In genomic region chr13:107889985-107890865, GRCm38 (mm10) we compare ENCODE assay signal across 8 mouse cellular contexts.
DNase-seq lines count a peak whose midpoint lies in the region; ATAC-seq and TF ChIP-seq lines count a peak whose summit lies in the region.

No protein-coding gene starts in this region.

- peak; percentile 26 for TF ChIP-seq CTCF in liver, adult 2 months (IDR thresholded peaks at IDR 0.05; ENCODE audit: low read depth, low read length)

- WGBS in heart, embryonic 11.5 days (ENCODE audit: insufficient replicate concordance), result 0% methylated on average over 79 of the region's 90 CpGs
- under 1% methylated on average over 85 of the region's 90 CpGs for WGBS in kidney, embryonic 16.5 days
- 1% methylated on average over 89 of the region's 90 CpGs for WGBS in liver, adult 2 months

- peak overlapping the region; percentile 89 for H3K27ac ChIP-seq in heart, embryonic 11.5 days (ENCODE audit: low read depth, low read length)
- H3K27ac ChIP-seq in kidney, embryonic 16.5 days (ENCODE audit: low read length), result peak overlapping the region; percentile 99
- H3K27ac ChIP-seq in liver, adult 2 months (replicated peaks; ENCODE audit: insufficient read depth, low read depth, low read length), result peak overlapping the region; percentile 80

- peaks cover 6% of the 10 kb centered on the region; the same call in 1 of the 2 replicates for H3K4me1 ChIP-seq in heart, embryonic 11.5 days (ENCODE audit: control insufficient read depth, insufficient read depth, low read length)
- peaks cover 20% of the 10 kb centered on the region for H3K4me1 ChIP-seq in kidney, embryonic 16.5 days (ENCODE audit: insufficient read depth, low read length)
- peaks cover 2% of the 10 kb centered on the region for H3K4me1 ChIP-seq in liver, adult 2 months (ENCODE audit: control insufficient read depth, insufficient read depth, low read length)

- peak overlapping the region; percentile 87 for H3K9ac ChIP-seq in heart, embryonic 11.5 days (ENCODE audit: low read depth, low read length)
- H3K9ac ChIP-seq in kidney, embryonic 16.5 days (replicated peaks; ENCODE audit: low read length), result peak overlapping the region; percentile 91
- peak overlapping the region; percentile 95 for H3K9ac ChIP-seq in liver, adult 2 months (ENCODE audit: low read depth, low read length)

- peak; percentile 85 for TF ChIP-seq POLR2A in liver, adult 2 months (IDR thresholded peaks at IDR 0.05; ENCODE audit: extremely low read depth, insufficient read depth, low read length)
- TF ChIP-seq POLR2A in myocyte (IDR thresholded peaks at IDR 0.05; ENCODE audit: insufficient read length, low read depth), result peak; percentile 81

- H3ac ChIP-seq in myocyte (ENCODE audit: control insufficient read depth, insufficient read length), result peak overlapping the region; percentile 98

- peaks cover 23% of the 10 kb centered on the region for H3K27me3 ChIP-seq in heart, embryonic 11.5 days (ENCODE audit: control insufficient read depth, insufficient read depth, low read length)
- no peaks in the 10 kb centered on the region for H3K27me3 ChIP-seq in kidney, embryonic 16.5 days (ENCODE audit: insufficient read depth, low read length)
- no peaks in the 10 kb centered on the region for H3K27me3 ChIP-seq in liver, adult 2 months (ENCODE audit: control insufficient read depth, insufficient read depth, low read length)
- no peaks in the 10 kb centered on the region for H3K27me3 ChIP-seq in myocyte (ENCODE audit: control insufficient read depth, insufficient read depth, insufficient read length)
- no peaks in the 10 kb centered on the region; the same call in 1 of the 2 replicates for H3K27me3 ChIP-seq in splenic B cell, adult 2 months (ENCODE audit: control insufficient read depth, insufficient read depth, low read length, poor library complexity, severe bottlenecking)

- H3K79me2 ChIP-seq in liver, adult 2 months (ENCODE audit: control insufficient read depth, insufficient read depth, low read length), result peaks cover 14% of the 10 kb centered on the region
- peaks cover 31% of the 10 kb centered on the region for H3K79me2 ChIP-seq in myocyte (ENCODE audit: control insufficient read depth, insufficient read depth)

- peak; percentile 98 for ATAC-seq in erythroblast, adult 5-6 weeks (replicated peaks; ENCODE audit: low FRiP score, poor library complexity, severe bottlenecking)
- peak; percentile 92 for ATAC-seq in heart, embryonic 11.5 days (replicated peaks; ENCODE audit: insufficient number of reproducible peaks, low FRiP score, low TSS enrichment)
- ATAC-seq in kidney, embryonic 16.5 days (ENCODE audit: low FRiP score, low TSS enrichment), result peak; percentile 94

- H3K4me2 ChIP-seq in heart, embryonic 11.5 days, result peak overlapping the region; percentile 77
- peak overlapping the region; percentile 82 for H3K4me2 ChIP-seq in kidney, embryonic 16.5 days (replicated peaks; ENCODE audit: low read depth, low read length)
- H3K4me2 ChIP-seq in myocyte (ENCODE audit: low read depth), result peak overlapping the region; percentile 99

- no peaks in the 10 kb centered on the region for H3K36me3 ChIP-seq in heart, embryonic 11.5 days (ENCODE audit: control insufficient read depth, insufficient read depth, low read length)
- H3K36me3 ChIP-seq in kidney, embryonic 16.5 days (ENCODE audit: insufficient read depth, low read length), result no peaks in the 10 kb centered on the region
- no peaks in the 10 kb centered on the region for H3K36me3 ChIP-seq in liver, adult 2 months (ENCODE audit: control insufficient read depth, insufficient read depth, low read length)
- no peaks in the 10 kb centered on the region for H3K36me3 ChIP-seq in myocyte (ENCODE audit: control insufficient read depth, insufficient read depth)
- no peaks in the 10 kb centered on the region for H3K36me3 ChIP-seq in splenic B cell, adult 2 months (ENCODE audit: control insufficient read depth, insufficient read depth, low read length, poor library complexity, severe bottlenecking)

- peak; percentile 99 to 100 for DNase-seq in B cell, adult 2 months
- peak; percentile 100 for DNase-seq in brain, adult 2 months (ENCODE audit: low read depth, low spot score)
- peak; percentile 89 for DNase-seq in liver, adult 2 months (ENCODE audit: extremely low read depth, low read depth, low spot score)
- DNase-seq in splenic B cell, adult 2 months (ENCODE audit: low read depth, low spot score), result peak; percentile 100

- H3K9me3 ChIP-seq in heart, embryonic 11.5 days (replicated peaks; ENCODE audit: control insufficient read depth, low read length), result no peaks in the 10 kb centered on the region
- no peaks in the 10 kb centered on the region for H3K9me3 ChIP-seq in kidney, embryonic 16.5 days (ENCODE audit: low read length)

- H3K4me3 ChIP-seq in heart, embryonic 11.5 days (ENCODE audit: low read depth, low read length), result peak overlapping the region; percentile 87
- peak overlapping the region; percentile 94 for H3K4me3 ChIP-seq in kidney, embryonic 16.5 days (ENCODE audit: low read length)
- H3K4me3 ChIP-seq in liver, adult 2 months (ENCODE audit: insufficient read depth, low read depth, low read length), result peak overlapping the region; percentile 68
- peak overlapping the region; percentile 33 for H3K4me3 ChIP-seq in myocyte

TF ChIP-seq in myocyte, 11 proteins besides CTCF, POLR2A, EP300 and RAD21:
- no peak for TF ChIP-seq MAX (IDR thresholded peaks at IDR 0.05; ENCODE audit: low read depth)
- peak; percentile 61 for TF ChIP-seq REST (IDR thresholded peaks at IDR 0.05; ENCODE audit: insufficient read depth, insufficient read length)
- TF ChIP-seq USF1 (IDR thresholded peaks at IDR 0.05; ENCODE audit: low read depth), result no peak
- no peak for TF ChIP-seq MYOG (IDR thresholded peaks at IDR 0.05; ENCODE audit: control insufficient read depth in 1 of 3, insufficient read depth in 1 of 3, insufficient read length in 2 of 3, low read depth in 2 of 3)
- no peak for TF ChIP-seq TCF3 (IDR thresholded peaks at IDR 0.05; ENCODE audit: insufficient read length, low read depth)
- TF ChIP-seq CEBPB (IDR thresholded peaks at IDR 0.05; ENCODE audit: insufficient read depth, poor library complexity, severe bottlenecking), result no peak
- TF ChIP-seq E2F4 (IDR thresholded peaks at IDR 0.05; ENCODE audit: insufficient read depth), result no peak
- no peak for TF ChIP-seq TCF12 (IDR thresholded peaks at IDR 0.05; ENCODE audit: insufficient read depth, poor library complexity, severe bottlenecking)
- peak; percentile 90 for TF ChIP-seq POLR2AphosphoS2 (IDR thresholded peaks at IDR 0.05; ENCODE audit: insufficient read length, low read depth)
- peak; percentile 100 for TF ChIP-seq SRF (IDR thresholded peaks at IDR 0.05; ENCODE audit: control insufficient read depth, insufficient read length, low read depth)
- TF ChIP-seq MYOD1 (IDR thresholded peaks at IDR 0.05; ENCODE audit: control insufficient read depth in 1 of 3, insufficient read length in 2 of 3, low read depth in 2 of 3), result peak in 1 of 3 experiments; percentile 23

Comparison
In these comparisons a context has a peak if more than half of its experiments do, and no peak if none do; other contexts are left out.
1. Peak in every context shown above with its lines: DNase-seq, ATAC-seq, H3K4me3 ChIP-seq and H3K27ac ChIP-seq.
2. H3K4me3 ChIP-seq: peak in every context shown above with its lines; median percentile 94 in kidney, embryonic 16.5 days; 87 in heart, embryonic 11.5 days; 68 in liver, adult 2 months; 33 in myocyte.